Mouse (Mus musculus) gonadal fat pad, adult 2 months (tissue): ENCODE data around the gene Hist1h4f. TPM values are rescaled to one million over a fixed set of nuclear protein-coding genes. Genes with fewer than 3 reads are reported as not detected.

Experiments used
- DNase-seq: peaks from one replicate; pipeline ENCODE4 v3.0.0-alpha.2; 2012; ENCODE audit warnings: low read depth
- polyA plus RNA-seq: library from polyadenylated mRNA; depleted of rRNA; stranded (reverse); fragments of >200 nt; gene quantifications from 2 replicates; pipeline ENCODE4 v1.2.3, GENCODE M21; 2012; rRNA removed

Gene Hist1h4f
- polyA plus RNA-seq, 1 experiment, result 8.5 TPM

GRCm38 (mm10) chr13:23513517-23513916, 37.9 kb downstream of the Hist1h4f start:
- DNase-seq, result no peak

GRCm38 (mm10) chr13:23510127-23510526, 41.3 kb downstream of the Hist1h4f start:
- no peak for DNase-seq

- no peak for DNase-seq
These were observed 44.5 kb downstream of the Hist1h4f start for GRCm38 (mm10) chr13:23506819-23507515.

- no peak for DNase-seq
These were observed 45.1 kb downstream of the Hist1h4f start for GRCm38 (mm10) chr13:23506351-23506750.

- DNase-seq, result no peak
These were observed 45.6 kb downstream of the Hist1h4f start for GRCm38 (mm10) chr13:23505662-23506345.

- no peak for DNase-seq
These were observed 47.7 kb downstream of the Hist1h4f start for GRCm38 (mm10) chr13:23503797-23504196.

GRCm38 (mm10) chr13:23502916-23503315, 48.5 kb downstream of the Hist1h4f start:
- no peak for DNase-seq

GRCm38 (mm10) chr13:23502031-23502567, 49.3 kb downstream of the Hist1h4f start:
- DNase-seq, result no peak

GRCm38 (mm10) chr13:23501511-23501910, 49.9 kb downstream of the Hist1h4f start:
- no peak for DNase-seq

Other genes starting within 250 kb of the Hist1h4f start
- 2.6 and 2.9 TPM in 2 replicates for gene Zfp322a, start 182.4 kb downstream of the Hist1h4f start, polyA plus RNA-seq
- gene Abt1, start 127.8 kb downstream of the Hist1h4f start, polyA plus RNA-seq, result 3.8 and 3.9 TPM in 2 replicates
- gene Btn1a1, start 85.7 kb downstream of the Hist1h4f start, polyA plus RNA-seq, result 0.09 TPM in 1 of 2 replicates, not detected in the other
- 0.09 TPM in 1 of 2 replicates, not detected in the other for gene Btn2a2, start 62.8 kb downstream of the Hist1h4f start, polyA plus RNA-seq
- gene Hist1h4h, start 20.6 kb downstream of the Hist1h4f start, polyA plus RNA-seq, result 50.9 and 92.4 TPM in 2 replicates
- 20.4 and 27.6 TPM in 2 replicates for gene Hist1h2af, start 17.7 kb downstream of the Hist1h4f start, polyA plus RNA-seq
- 1.5 and 2.8 TPM in 2 replicates for gene Hist1h3g, start 16.2 kb downstream of the Hist1h4f start, polyA plus RNA-seq
- 0.61 and 0.81 TPM in 2 replicates for gene Hist1h2bh, start 8.3 kb downstream of the Hist1h4f start, polyA plus RNA-seq
- gene Hist1h3f, start 7.6 kb downstream of the Hist1h4f start, polyA plus RNA-seq, result 1.9 and 2.1 TPM in 2 replicates
- gene Hist1h1d, start 1.6 kb upstream of the Hist1h4f start, polyA plus RNA-seq, result 0.19 and 0.24 TPM in 2 replicates
- gene Hist1h3e, start 10.7 kb upstream of the Hist1h4f start, polyA plus RNA-seq, result 11.9 and 13.2 TPM in 2 replicates
- 0.49 and 1.3 TPM in 2 replicates for gene Hist1h2ae, start 19.6 kb upstream of the Hist1h4f start, polyA plus RNA-seq
- gene Hist1h2bg, start 19.7 kb upstream of the Hist1h4f start, polyA plus RNA-seq, result 18.7 and 22.4 TPM in 2 replicates
- 2.0 and 2.9 TPM in 2 replicates for gene Hist1h2bf, start 22.5 kb upstream of the Hist1h4f start, polyA plus RNA-seq
- gene Hist1h2ad, start 22.7 kb upstream of the Hist1h4f start, polyA plus RNA-seq, result 1.3 and 2.0 TPM in 2 replicates
- gene Hist1h3d, start 24.1 kb upstream of the Hist1h4f start, polyA plus RNA-seq, result 3.8 and 4.1 TPM in 2 replicates
- gene Hist1h4d, start 29.9 kb upstream of the Hist1h4f start, polyA plus RNA-seq, result 6.9 and 9.6 TPM in 2 replicates
- gene Hist1h2be, start 69.5 kb upstream of the Hist1h4f start, polyA plus RNA-seq, result 5.4 and 9.0 TPM in 2 replicates
- gene Hist1h1e, start 70.9 kb upstream of the Hist1h4f start, polyA plus RNA-seq, result 3.1 and 3.9 TPM in 2 replicates
- 0.32 and 0.63 TPM in 2 replicates for gene Hist1h2ac, start 132.3 kb upstream of the Hist1h4f start, polyA plus RNA-seq
- 245 and 281 TPM in 2 replicates for gene Hist1h2bc, start 132.6 kb upstream of the Hist1h4f start, polyA plus RNA-seq
- gene Hist1h1t, start 144.2 kb upstream of the Hist1h4f start, polyA plus RNA-seq, result not detected in 2 replicates
- gene Hist1h4c, start 146.8 kb upstream of the Hist1h4f start, polyA plus RNA-seq, result 3.9 and 6.4 TPM in 2 replicates
- 21.7 and 43.9 TPM in 2 replicates for gene Hfe, start 159.2 kb upstream of the Hist1h4f start, polyA plus RNA-seq
- 70.6 and 72.3 TPM in 2 replicates for gene Hist1h1c, start 187.2 kb upstream of the Hist1h4f start, polyA plus RNA-seq
- 2.4 and 3.3 TPM in 2 replicates for gene Hist1h3c, start 194.0 kb upstream of the Hist1h4f start, polyA plus RNA-seq
- gene Hist1h2bb, start 195.1 kb upstream of the Hist1h4f start, polyA plus RNA-seq, result 2.2 and 5.9 TPM in 2 replicates
- gene Hist1h2ab, start 199.5 kb upstream of the Hist1h4f start, polyA plus RNA-seq, result 0.61 and 2.9 TPM in 2 replicates
- 1.4 and 3.1 TPM in 2 replicates for gene Hist1h3b, start 200.6 kb upstream of the Hist1h4f start, polyA plus RNA-seq
- 0.82 and 3.9 TPM in 2 replicates for gene Hist1h4b, start 205.4 kb upstream of the Hist1h4f start, polyA plus RNA-seq
- gene Hist1h4a, start 209.6 kb upstream of the Hist1h4f start, polyA plus RNA-seq, result 5.8 and 9.3 TPM in 2 replicates
- 2.8 and 4.3 TPM in 2 replicates for gene Hist1h3a, start 210.7 kb upstream of the Hist1h4f start, polyA plus RNA-seq
- gene Hist1h1a, start 212.0 kb upstream of the Hist1h4f start, polyA plus RNA-seq, result not detected in 2 replicates
- gene Trim38, start 218.3 kb upstream of the Hist1h4f start, polyA plus RNA-seq, result 0.10 and 0.16 TPM in 2 replicates